Mouse (Mus musculus) myocyte (in vitro differentiated cells): ENCODE measurements around the gene Fam47e.

Experiments used
- CEBPB ChIP-seq: IDR thresholded peaks from 2 replicates; pipeline ENCODE4 v1.6.1; 2011; ENCODE audit warnings: mild to moderate bottlenecking, moderate library complexity; ENCODE audit not compliant: poor library complexity, insufficient read depth, severe bottlenecking
- E2F4 ChIP-seq: IDR thresholded peaks from one replicate; pipeline ENCODE4 v1.6.1; 2011; ENCODE audit warnings: mild to moderate bottlenecking, control low read depth, moderate library complexity; ENCODE audit not compliant: insufficient read depth
- MYOD1 ChIP-seq, 3 experiments: IDR thresholded peaks; one replicate each; pipeline ENCODE4 v1.6.1; 2011; ENCODE audit warnings: control low read depth in 2 of 3, low read depth in 2 of 3, mild to moderate bottlenecking in 2 of 3, moderate library complexity in 1 of 3; ENCODE audit not compliant: insufficient read length in 2 of 3, control insufficient read depth in 1 of 3
- MYOG ChIP-seq, 3 experiments: IDR thresholded peaks; one replicate each; pipeline ENCODE4 v1.6.1; 2011; ENCODE audit warnings: control low read depth in 2 of 3, low read depth in 2 of 3, mild to moderate bottlenecking in 2 of 3; ENCODE audit not compliant: insufficient read length in 2 of 3, control insufficient read depth in 1 of 3, insufficient read depth in 1 of 3
- POLR2A ChIP-seq: IDR thresholded peaks from one replicate; pipeline ENCODE4 v1.6.1; 2011; ENCODE audit warnings: low read depth, mild to moderate bottlenecking, control low read depth, moderate library complexity; ENCODE audit not compliant: insufficient read length
- POLR2AphosphoS2 ChIP-seq: IDR thresholded peaks from one replicate; pipeline ENCODE4 v1.6.1; 2011; ENCODE audit warnings: low read depth, control low read depth; ENCODE audit not compliant: insufficient read length
- TCF12 ChIP-seq: IDR thresholded peaks from one replicate; pipeline ENCODE4 v1.6.1; 2011; ENCODE audit warnings: mild to moderate bottlenecking, control low read depth; ENCODE audit not compliant: poor library complexity, insufficient read depth, severe bottlenecking
- TCF3 ChIP-seq: IDR thresholded peaks from one replicate; pipeline ENCODE4 v1.6.1; 2011; ENCODE audit warnings: low read depth, control low read depth; ENCODE audit not compliant: insufficient read length
- USF1 ChIP-seq: IDR thresholded peaks from one replicate; pipeline ENCODE4 v1.6.1; 2011; ENCODE audit warnings: low read depth, mild to moderate bottlenecking, control low read depth, moderate library complexity

GRCm38 (mm10) chr5:92599030-92599429 lies 44.2 kb downstream of the Fam47e start:
- TF ChIP-seq TCF12, result peak; percentile 93
- TF ChIP-seq POLR2A, result no peak
- TF ChIP-seq CEBPB, result peak; percentile 98
- peak; percentile 76 for TF ChIP-seq TCF3
- TF ChIP-seq E2F4, result no peak
- peak; percentile 26 for TF ChIP-seq POLR2AphosphoS2
- peak; percentile 15 to 89 (median 55) for TF ChIP-seq MYOG (IDR thresholded peaks at IDR 0.05; ENCODE audit: control insufficient read depth in 1 of 3, insufficient read depth in 1 of 3, insufficient read length in 2 of 3, low read depth in 2 of 3)
- peak; percentile 95 to 99 (median 97) for TF ChIP-seq MYOD1 (IDR thresholded peaks at IDR 0.05; ENCODE audit: control insufficient read depth in 1 of 3, insufficient read length in 2 of 3, low read depth in 2 of 3)
- peak; percentile 76 for TF ChIP-seq USF1
